Mouse (Mus musculus): ENCODE data around the gene Crcp.
A peak's percentile ranks its signal among the peaks of the same experiment; 100 is the strongest.

The Crcp gene

GRCm38 (mm10) chr5:130029142-130029897, at the start of gene Crcp, which contains the start of gene Asl:
Gene Crcp, plus strand, starts transcription at chr5:130029290.
Gene Asl, minus strand, starts transcription at chr5:130029247.
- peak; percentile 86 for DNase-seq (ENCODE audit: extremely low spot score, low spot score)

- no peak for DNase-seq (ENCODE audit: extremely low spot score, low spot score)
These were observed 48.9 kb upstream of the Crcp start for GRCm38 (mm10) chr5:129980216-129980615.

- DNase-seq (ENCODE audit: extremely low spot score, low spot score): no peak
These were observed 39.7 kb upstream of the Crcp start for GRCm38 (mm10) chr5:129989376-129989775.

GRCm38 (mm10) chr5:129991898-129992297, 37.2 kb upstream of the Crcp start:
- no peak for DNase-seq (ENCODE audit: extremely low spot score, low spot score)

GRCm38 (mm10) chr5:129993374-129993773, 35.7 kb upstream of the Crcp start:
- DNase-seq (ENCODE audit: extremely low spot score, low spot score): no peak

- no peak for DNase-seq (ENCODE audit: extremely low spot score, low spot score)
These were observed 34.1 kb upstream of the Crcp start for GRCm38 (mm10) chr5:129994989-129995388.

GRCm38 (mm10) chr5:129997700-129998099, 31.4 kb upstream of the Crcp start:
- no peak for DNase-seq (ENCODE audit: extremely low spot score, low spot score)

- peak; percentile 42 for DNase-seq (ENCODE audit: extremely low spot score, low spot score)
These were observed 30.0 kb upstream of the Crcp start for GRCm38 (mm10) chr5:129999097-129999496.

- DNase-seq (ENCODE audit: extremely low spot score, low spot score): no peak
These were observed 28.4 kb upstream of the Crcp start for GRCm38 (mm10) chr5:130000735-130001134.

- no peak for DNase-seq (ENCODE audit: extremely low spot score, low spot score)
These were observed 27.6 kb upstream of the Crcp start for GRCm38 (mm10) chr5:130001356-130001987.

GRCm38 (mm10) chr5:130002301-130003146, 26.6 kb upstream of the Crcp start, which contains the start of gene Gusb:
Gene Gusb, minus strand, starts transcription at chr5:130003049.
- DNase-seq (ENCODE audit: extremely low spot score, low spot score): peak; percentile 82

GRCm38 (mm10) chr5:130003229-130003628, 25.9 kb upstream of the Crcp start:
- DNase-seq (ENCODE audit: extremely low spot score, low spot score): peak; percentile 36

GRCm38 (mm10) chr5:130007344-130007743, 21.7 kb upstream of the Crcp start:
- DNase-seq (ENCODE audit: extremely low spot score, low spot score): no peak

GRCm38 (mm10) chr5:130008034-130008590, 21.0 kb upstream of the Crcp start:
- DNase-seq (ENCODE audit: extremely low spot score, low spot score): no peak

GRCm38 (mm10) chr5:130009784-130010183, 19.3 kb upstream of the Crcp start:
- DNase-seq (ENCODE audit: extremely low spot score, low spot score): no peak

GRCm38 (mm10) chr5:130010961-130011360, 18.1 kb upstream of the Crcp start:
- no peak for DNase-seq (ENCODE audit: extremely low spot score, low spot score)

- no peak for DNase-seq (ENCODE audit: extremely low spot score, low spot score)
These were observed 14.0 kb upstream of the Crcp start for GRCm38 (mm10) chr5:130015104-130015503.

GRCm38 (mm10) chr5:130019461-130019860, 9.6 kb upstream of the Crcp start:
- no peak for DNase-seq (ENCODE audit: extremely low spot score, low spot score)

- DNase-seq (ENCODE audit: extremely low spot score, low spot score): no peak
These were observed 7.6 kb upstream of the Crcp start for GRCm38 (mm10) chr5:130021361-130021966.

GRCm38 (mm10) chr5:130022366-130022765, 6.7 kb upstream of the Crcp start:
- no peak for DNase-seq (ENCODE audit: extremely low spot score, low spot score)
